8 mouse cellular contexts compared by ENCODE assay signal in genomic region chr3:40893816-40894258, GRCm38 (mm10). TPM values are rescaled to one million over a fixed set of nuclear protein-coding genes. Genes with fewer than 3 reads are reported as not detected.
A peak's percentile ranks its signal among the peaks of the same experiment; 100 is the strongest.
DNase-seq lines count a peak whose midpoint lies in the region; ATAC-seq lines count a peak whose summit lies in the region.
"Not testable (repeated sequence)": the region's sequence is repeated elsewhere in the genome, so short reads cannot be mapped to it uniquely, and the experiment has no call there.

No protein-coding gene starts in this region.

- H3K27me3 ChIP-seq in hindbrain, embryonic 11.5 days (ENCODE audit: control insufficient read depth, insufficient read depth, low read length), result not testable (repeated sequence)

- ATAC-seq in hindbrain, embryonic 11.5 days (ENCODE audit: low FRiP score), result peak; percentile 100

- peak overlapping the region; percentile 33 for H3K4me2 ChIP-seq in hindbrain, embryonic 11.5 days (replicated peaks; ENCODE audit: low read depth, low read length)

- peak overlapping the region; percentile 47; the same call in 1 of the 2 replicates for H3K9ac ChIP-seq in hindbrain, embryonic 11.5 days (ENCODE audit: low read depth, low read length)

- not testable (repeated sequence) for H3K4me1 ChIP-seq in hindbrain, embryonic 11.5 days (replicated peaks; ENCODE audit: control insufficient read depth, insufficient read depth, low read length)

- H3K36me3 ChIP-seq in hindbrain, embryonic 11.5 days (ENCODE audit: control insufficient read depth, insufficient read depth, low read length), result not testable (repeated sequence)

- H3K27ac ChIP-seq in hindbrain, embryonic 11.5 days (ENCODE audit: low read depth, low read length), result 0 out of 2 replicates have a peak overlapping the region, but pooled peaks have one; percentile 36

- peak overlapping the region; percentile 45 for H3K4me3 ChIP-seq in hindbrain, embryonic 11.5 days (ENCODE audit: low read depth, low read length)

- not testable (repeated sequence) for H3K9me3 ChIP-seq in hindbrain, embryonic 11.5 days (ENCODE audit: control insufficient read depth, low read length)

- peak; percentile 99 for DNase-seq in MN1 (ENCODE audit: low spot score)
- DNase-seq in cerebellum, adult 9-10 months, result peak; percentile 100
- DNase-seq in frontal cortex, adult 2 months (ENCODE audit: extremely low spot score in 1 of 2, low spot score in 1 of 2), result peak; percentile 98
- peak; percentile 96 for DNase-seq in hindbrain, embryonic 11.5 days (ENCODE audit: low spot score)
- peak; percentile 97 to 98 for DNase-seq in layer of hippocampus, postnatal 10 days (ENCODE audit: low spot score in 2 of 2)
- DNase-seq in lung, postnatal 10 days, result peak; percentile 99
- peak; percentile 98 for DNase-seq in ovary, postnatal 36 days (ENCODE audit: low spot score)
- peak; percentile 98 for DNase-seq in thymus, postnatal 25 days

- 0% methylated on average over 34 of the region's 38 CpGs for WGBS in hindbrain, embryonic 11.5 days

RNA-seq across cellular contexts. Expression of gene 1700034I23Rik, which starts 8.5 kb away (rescaled TPM):
- polyA plus RNA-seq in frontal cortex, adult 2 months (2012; rRNA removed), result 0.13 and 0.16 TPM in 2 replicates
- polyA plus RNA-seq in hindbrain, embryonic 11.5 days (2014; fragmentation: Nextera tagmentation; extraction: Ambion mirVana), result 0.20 and 0.51 TPM in 2 replicates
- total RNA-seq in layer of hippocampus, postnatal 10 days (2021), result under 1 TPM; 0.25 to 0.31 TPM

RNA-seq across cellular contexts. Expression of gene Abhd18, which starts 47.1 kb away (rescaled TPM):
- 21.0 and 21.7 TPM in 2 replicates for polyA plus RNA-seq in frontal cortex, adult 2 months (2012; rRNA removed)
- polyA plus RNA-seq in hindbrain, embryonic 11.5 days (2014; fragmentation: Nextera tagmentation; extraction: Ambion mirVana), result 5.2 and 8.6 TPM in 2 replicates
- 10 to 100 TPM; 10.0 to 14.5 TPM for total RNA-seq in layer of hippocampus, postnatal 10 days (2021)

RNA-seq across cellular contexts. Expression of gene Mfsd8, which starts 47.2 kb away (rescaled TPM):
- 13.5 and 15.1 TPM in 2 replicates for polyA plus RNA-seq in frontal cortex, adult 2 months (2012; rRNA removed)
- 9.8 and 9.9 TPM in 2 replicates for polyA plus RNA-seq in hindbrain, embryonic 11.5 days (2014; fragmentation: Nextera tagmentation; extraction: Ambion mirVana)
- 10 to 100 TPM; 18.8 to 20.7 TPM for total RNA-seq in layer of hippocampus, postnatal 10 days (2021)

RNA-seq across cellular contexts. Expression of gene Larp1b, which starts 55.8 kb away (rescaled TPM):
- polyA plus RNA-seq in frontal cortex, adult 2 months (2012; rRNA removed), result 16.0 and 16.6 TPM in 2 replicates
- 2.0 and 2.2 TPM in 2 replicates for polyA plus RNA-seq in hindbrain, embryonic 11.5 days (2014; fragmentation: Nextera tagmentation; extraction: Ambion mirVana)
- total RNA-seq in layer of hippocampus, postnatal 10 days (2021), result 10 to 100 TPM; 21.8 to 22.3 TPM

Comparison
In these comparisons a context has a peak if more than half of its experiments do, and no peak if none do; other contexts are left out.
1. Peak in every context shown above with its lines: DNase-seq, ATAC-seq, H3K4me3 ChIP-seq and H3K27ac ChIP-seq.